Mouse (Mus musculus) c-Kit-positive CD71-positive TER-119-negative erythroid progenitor cells, embryonic 14.5 days (primary cell): ENCODE measurements at regions not wholly inside any gene's neighbourhood (a gene's known extent, or its start where the extent isn't known, plus 50 kb on each side); places are given as distances from the start of the nearest gene placed in this dataset.
"Not testable (repeated sequence)": the region's sequence is repeated elsewhere in the genome, so short reads cannot be mapped to it uniquely, and the experiment has no call there.

Experiments
- DNase-seq: peaks from one replicate; pipeline ENCODE4 v3.0.0-alpha.2; 2013; ENCODE audit warnings: low read depth

DNA sequence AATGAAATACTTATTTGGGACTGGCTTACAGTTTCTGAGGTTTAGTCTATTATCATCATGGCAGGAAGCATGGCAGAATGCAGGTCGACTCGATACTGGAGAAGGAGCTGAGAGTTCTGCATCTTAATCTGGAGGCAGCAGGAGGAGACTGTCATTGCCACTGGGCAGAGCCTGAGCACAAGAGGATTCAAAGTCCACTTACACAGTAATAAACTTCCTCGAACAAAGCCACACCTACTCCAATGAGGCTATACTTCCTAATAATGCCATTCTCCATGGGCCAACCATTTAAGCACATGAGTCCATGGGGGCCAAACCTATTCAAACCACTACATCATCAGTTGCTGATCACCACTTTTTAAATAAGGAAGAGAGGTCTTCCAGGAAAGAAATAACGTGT is 393.5 kb downstream of the Gja1 start:
- no peak for DNase-seq

DNA sequence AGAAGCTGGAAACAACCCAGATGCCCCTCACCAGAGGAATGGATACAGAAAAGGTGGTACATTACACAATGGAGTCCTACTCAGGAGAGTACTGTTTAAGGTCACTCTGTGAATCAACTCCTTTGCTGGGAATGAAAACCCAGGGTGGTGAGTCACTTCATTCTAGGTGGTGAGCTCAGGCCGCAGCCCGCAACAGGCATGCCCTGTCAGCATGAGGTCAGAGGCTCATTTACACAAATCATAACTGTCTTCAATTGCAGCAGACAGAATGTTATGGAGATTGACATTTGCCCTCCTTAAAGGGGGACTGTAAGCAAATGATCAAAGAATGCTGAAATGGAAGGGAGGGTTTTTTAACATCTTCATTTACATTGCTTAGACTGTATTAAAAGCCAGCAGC is 405.1 kb downstream of the Gja1 start:
- DNase-seq = no peak

DNA sequence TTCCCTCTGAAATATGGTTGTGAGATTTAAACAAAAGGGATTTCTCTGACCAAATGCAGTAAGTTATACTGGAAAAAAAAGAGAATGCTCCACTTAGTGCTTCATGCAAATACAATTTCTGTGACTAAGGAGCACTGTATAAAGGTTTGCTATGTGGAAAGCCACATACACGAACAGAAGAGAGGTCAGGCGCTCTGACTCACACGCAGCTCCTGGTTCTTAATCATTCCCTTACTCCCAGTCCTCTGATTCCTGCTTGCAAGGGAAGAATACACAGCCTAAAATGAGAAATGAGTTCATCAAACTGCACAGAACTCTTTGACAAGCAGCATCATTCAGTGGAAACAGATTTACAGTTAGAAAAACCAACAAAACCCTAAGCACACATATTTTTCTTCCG is 406.8 kb downstream of the Gja1 start:
- no peak for DNase-seq

DNA sequence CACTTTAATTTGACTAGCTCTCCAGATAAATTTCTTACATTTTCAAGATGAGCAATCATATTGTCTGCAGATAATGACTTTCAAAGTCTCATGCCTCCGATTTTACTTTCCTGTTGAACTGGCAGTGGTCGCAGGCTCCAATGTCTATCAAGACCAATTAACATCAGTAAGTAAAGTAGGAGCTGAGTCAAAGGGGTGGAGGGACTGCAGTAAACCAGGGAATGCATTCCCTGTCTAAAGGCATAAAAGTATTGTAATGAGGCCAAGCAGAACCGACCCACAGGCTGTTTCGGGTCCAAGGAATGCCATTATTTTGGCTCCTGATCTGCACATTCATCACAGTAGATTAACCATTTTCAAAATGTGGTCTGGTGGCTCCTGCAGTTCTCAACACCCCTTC is 411.0 kb downstream of the Gja1 start:
- no peak for DNase-seq

DNA sequence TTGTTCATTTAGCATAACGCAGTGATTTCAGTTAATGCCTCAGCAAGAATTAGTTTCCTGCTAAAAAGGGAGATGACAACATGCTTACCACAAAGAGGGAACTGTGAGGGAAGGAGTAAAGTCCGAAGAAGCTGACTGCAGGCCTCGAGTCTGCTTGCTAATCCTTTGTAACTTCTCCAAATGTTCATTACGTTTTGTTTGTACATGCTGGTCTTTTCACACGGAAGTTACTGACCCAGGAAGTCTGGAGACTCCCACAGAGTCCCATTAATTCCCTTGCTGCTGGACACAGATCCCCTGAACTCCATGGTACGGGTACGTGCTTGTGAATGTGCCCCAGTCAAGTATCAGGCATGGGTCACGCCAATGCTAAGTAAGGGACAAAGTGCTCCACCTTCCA is 415.9 kb downstream of the Gja1 start:
- DNase-seq = no peak

DNA sequence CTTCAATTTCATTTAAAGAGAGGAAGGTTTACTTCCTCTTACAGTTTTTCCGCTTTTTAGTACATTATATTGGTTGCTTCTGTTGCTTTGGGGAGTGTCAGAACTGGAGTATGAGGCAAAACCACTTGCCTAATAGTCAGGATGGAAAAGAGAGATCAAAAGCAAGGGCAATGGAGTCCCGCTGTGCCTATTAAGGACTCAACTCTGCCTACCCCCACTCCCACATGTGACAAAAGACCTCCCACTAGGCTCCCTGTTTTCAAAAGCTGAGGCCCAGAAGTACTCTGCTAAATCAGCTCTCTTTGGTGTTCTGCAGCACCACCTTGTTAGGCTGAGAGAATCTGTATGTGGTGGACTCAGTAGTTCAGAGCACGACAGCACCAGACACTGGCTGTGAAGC is 418.3 kb downstream of the Gja1 start:
- no peak for DNase-seq

DNA sequence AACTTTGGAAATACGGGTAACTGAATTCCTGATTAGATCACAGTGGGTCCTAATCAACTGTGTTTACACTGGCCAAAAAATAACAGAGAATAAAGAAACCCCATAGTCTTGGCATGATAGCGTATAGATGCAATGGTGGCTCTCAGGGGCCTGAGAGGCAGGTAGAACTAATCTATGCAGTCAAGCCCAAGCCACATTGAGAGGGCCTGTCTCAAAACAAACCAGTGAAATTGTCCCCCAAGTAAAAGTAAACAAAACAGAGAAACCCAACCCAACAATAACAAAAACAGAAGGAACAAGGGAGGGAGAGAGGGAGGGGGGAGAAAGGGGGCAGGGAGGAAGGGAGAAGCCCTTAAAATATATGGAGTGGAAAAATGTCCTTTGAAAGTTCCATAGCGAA is 422.2 kb downstream of the Gja1 start:
- no peak for DNase-seq

DNA sequence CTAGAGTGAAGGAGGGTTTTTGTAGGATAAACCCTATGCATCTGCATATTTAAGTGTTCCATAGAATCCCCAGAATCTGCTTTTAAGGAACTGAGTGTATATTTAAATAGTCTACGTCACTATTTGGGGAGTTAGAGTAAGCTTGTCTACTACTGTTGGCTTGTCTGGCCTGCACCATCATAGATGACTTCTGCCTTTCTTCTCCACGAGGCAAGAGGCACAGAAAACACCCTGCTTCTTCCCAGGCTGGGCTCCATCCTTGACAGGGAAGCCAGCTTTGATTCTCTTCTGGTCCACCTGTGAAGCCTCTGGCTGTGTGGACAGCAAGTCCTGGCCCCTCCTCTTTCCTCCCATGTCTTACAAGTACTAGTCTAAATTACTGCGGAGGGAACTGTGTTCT is 422.6 kb downstream of the Gja1 start:
- no peak for DNase-seq

DNA sequence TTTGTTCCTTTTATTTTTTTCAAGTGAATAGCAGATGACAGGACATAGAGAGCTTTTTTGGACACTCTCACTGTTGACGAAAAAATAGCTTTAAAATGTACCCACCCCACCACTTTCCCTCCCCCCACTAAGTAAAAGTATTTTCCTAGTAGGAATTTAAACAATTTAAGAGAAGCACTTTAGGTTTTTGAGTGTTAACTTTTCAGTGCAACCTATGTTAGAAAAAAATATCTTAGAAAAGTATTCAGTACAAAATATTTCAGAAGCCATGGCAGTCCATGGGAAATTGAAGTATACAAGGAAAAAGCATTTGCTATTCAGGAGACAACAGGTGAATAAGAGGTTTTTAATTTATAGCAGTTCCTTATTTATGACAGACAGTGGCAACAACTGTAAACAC is 431.9 kb downstream of the Gja1 start:
- no peak for DNase-seq

DNA sequence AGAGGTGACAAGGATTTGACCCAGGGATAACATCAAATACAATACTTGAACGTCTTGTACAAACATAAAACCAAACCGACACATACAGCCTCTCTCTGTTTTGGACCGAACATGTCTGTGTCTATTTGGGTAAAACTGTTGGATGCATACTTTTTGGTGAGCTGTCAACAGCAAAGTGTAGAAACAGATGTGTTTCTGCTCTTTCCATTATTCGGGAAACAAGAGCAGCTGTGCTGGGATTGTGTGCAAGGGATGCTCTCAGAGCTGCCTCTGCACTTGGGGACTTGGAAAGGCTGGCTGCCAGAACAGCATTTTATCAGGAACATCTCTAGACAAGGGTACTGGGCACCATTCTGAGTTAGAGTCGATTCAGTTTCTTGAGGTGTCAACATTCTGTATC is 445.0 kb downstream of the Gja1 start:
- no peak for DNase-seq

DNA sequence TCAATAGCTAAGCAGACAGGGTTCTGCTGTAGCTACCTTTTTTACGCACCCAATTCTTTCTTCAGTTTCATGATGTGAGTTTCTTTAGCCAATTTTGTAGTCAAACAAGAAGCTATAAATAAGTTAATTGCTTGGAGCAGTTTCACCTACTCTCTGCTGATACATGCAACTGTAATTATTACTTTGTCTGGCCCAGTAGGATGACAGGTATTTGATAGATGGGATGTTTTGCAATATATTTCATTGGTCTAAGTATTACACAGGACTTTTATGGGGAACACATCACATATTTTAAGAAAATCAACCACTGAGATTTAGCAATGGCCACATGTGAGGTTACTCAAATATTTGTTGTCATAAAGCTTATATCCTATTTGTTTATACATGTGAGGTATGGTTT is 454.2 kb downstream of the Gja1 start:
- DNase-seq = no peak

DNA sequence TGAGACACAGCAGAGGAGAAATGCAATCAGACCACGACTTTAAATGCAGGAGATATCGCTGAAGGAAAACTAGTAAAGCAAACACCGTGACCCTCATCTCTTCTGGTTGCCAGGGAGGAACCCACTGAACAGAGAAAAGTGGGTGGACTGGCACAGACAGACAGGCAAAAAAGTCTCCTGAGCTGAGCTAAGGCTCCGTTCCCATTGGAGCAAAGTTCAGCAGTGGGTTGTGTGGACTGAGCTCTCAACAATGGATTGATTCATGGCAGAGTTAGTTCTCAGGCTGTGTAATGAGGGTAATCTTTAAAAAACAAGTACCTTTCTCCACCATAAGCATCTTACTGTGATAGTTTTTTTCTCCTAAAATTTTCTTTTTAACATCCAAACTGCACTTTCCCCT is 454.8 kb downstream of the Gja1 start:
- no peak for DNase-seq

DNA sequence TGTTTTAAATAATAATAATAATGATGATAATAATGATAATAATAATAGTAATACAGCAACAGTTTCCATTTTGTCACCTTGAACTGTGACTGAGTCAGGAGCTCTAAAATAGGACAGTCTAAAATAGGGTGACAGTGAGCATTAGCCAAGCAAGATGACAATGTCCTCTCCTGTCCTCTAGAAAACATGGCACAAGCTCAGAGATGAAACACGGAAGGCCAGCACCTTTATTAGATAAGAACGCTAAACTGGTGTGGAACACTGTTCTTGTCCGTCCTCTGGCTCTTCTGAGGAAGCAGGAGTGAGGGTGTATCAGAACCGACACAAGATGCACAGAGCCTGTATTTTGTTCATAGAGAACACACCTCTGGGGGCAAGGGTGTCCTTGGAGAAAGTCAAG is 459.0 kb downstream of the Gja1 start:
- DNase-seq = no peak

DNA sequence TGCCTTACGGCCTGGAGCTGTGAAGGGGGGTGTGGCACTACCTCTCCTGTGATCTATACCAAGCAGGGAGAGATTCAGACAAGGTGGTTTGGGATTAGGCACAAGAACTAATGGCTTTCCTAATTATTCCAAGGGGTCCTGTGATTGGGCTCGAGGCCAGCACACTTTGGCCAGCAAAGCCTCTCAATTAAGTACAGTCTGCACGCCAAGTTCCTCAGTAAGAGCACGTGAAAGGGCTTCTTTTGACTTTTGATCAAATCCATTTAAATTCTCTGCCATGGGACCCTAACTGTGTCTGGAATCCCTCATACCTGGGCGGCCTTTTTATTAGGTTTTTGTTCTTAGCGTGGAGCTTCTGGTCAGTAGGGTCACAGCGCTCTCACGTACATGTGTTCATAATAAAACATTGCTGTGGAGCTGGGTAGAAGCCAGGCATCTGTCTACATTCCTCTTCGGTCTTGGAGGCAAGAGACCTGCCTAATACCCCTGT is 461.9 kb downstream of the Gja1 start:
- DNase-seq = no peak

DNA sequence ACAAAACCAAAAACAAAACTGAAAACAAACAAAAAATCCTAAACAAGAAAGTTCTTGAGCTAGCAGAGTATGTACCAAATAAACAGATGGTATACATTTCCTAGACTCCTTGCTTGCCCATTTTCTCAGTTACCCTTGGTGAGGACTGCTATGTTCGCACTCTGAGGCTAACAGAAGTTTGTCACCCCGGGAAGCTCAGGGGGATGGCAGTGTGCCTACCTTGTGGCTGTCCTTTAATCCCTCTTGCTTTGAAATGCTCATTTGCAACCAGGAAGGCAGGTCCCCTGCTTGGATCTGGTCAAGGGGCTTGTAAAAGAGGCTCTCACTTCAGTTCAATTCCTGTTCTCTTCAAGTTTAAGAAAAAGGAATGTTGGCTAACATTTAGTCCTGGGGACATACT is 462.4 kb downstream of the Gja1 start:
- no peak for DNase-seq

DNA sequence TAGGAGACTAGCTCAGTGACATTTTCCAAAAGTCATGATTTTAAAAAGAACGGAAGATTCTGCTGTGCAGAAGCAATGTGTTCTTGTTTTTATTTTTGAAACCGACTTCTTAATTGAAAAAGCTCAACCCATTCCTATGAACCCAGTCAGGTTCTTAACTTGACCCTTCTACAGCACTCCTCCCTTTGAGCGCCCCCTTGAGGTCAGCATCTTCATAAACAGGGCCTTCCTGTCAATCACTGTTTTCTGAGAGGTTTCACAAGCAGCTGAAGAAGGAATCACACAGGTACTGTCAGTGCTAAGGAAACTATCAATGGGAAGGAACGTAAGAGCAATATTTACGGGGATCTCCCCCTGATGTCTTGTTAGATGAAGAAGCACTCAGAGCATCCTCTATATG is 463.6 kb downstream of the Gja1 start:
- DNase-seq = peak; percentile 1

DNA sequence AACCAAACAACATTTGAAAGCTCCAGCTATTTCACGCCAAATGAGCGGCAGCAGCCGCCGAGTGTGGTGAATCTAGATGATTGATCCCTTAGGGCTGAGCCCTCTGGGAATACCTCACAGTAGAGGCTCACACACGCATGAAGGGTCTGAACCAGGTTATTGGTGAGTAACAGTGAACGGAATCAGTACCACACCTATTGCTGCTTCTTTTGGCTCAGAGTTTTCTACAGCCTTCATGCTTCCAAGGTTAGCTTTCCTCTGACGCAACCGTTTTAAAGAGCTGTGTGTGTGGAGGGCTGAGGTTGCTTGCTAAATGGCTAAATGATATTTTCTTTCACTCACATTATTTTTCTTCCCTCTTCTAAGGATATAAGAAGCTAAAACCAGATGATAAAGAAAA is 464.4 kb downstream of the Gja1 start:
- DNase-seq = no peak

DNA sequence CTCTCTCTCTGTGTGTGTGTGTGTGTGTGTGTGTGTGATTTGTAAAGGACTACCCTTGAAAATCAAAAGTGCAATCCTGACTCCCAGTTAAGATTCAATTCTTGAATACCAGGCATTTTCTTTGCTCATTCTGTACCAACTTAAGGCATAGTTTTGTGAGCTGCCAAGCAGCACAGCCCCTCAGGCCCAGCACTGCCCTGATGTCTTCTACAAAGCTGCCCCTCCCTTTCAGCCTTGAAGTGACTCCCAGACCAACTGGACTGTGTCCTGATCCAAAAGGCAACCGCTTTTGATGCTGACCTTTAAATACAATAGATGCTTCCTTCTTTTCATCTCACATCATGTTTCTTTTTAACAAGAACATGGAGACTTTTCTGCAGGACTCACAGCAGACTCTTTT is 464.8 kb downstream of the Gja1 start:
- no peak for DNase-seq

DNA sequence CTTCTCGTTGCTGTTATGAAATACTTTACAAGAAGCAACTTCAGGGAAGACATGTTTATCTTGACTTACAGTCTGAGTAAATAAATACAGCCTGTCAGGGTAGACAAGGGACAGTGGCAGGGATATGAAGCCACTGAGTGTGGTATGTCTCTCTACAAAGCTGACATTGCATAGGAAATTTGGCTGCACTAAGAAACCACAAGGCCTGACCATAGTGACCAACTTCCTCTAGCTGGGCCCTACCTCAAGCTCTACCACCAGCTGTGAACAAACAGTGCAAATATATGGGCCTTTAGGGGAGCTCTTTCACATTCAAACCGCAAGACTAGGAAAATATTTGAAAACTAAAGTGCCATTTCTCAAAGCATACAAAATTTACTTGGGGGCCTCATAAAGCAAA is 475.4 kb downstream of the Gja1 start:
- no peak for DNase-seq

DNA sequence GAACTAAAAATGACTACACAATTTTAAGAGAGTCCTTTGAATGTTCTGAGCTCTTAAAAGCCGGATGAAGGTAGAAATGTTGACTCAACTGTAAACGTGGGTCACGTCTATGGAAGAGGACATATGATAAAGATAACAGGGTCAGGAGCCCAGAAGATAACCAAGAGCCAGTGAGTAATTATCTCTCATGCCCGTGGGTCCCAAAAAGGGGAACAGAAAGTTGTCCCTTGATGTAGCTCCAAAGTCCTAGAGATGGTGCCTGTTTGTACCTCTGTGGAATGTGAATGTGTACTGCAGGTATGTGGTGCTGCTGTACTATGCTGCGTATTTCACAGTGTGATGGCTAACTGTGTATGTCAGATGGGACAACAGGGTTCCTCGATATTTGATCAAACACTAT is 479.1 kb downstream of the Gja1 start:
- no peak for DNase-seq

DNA sequence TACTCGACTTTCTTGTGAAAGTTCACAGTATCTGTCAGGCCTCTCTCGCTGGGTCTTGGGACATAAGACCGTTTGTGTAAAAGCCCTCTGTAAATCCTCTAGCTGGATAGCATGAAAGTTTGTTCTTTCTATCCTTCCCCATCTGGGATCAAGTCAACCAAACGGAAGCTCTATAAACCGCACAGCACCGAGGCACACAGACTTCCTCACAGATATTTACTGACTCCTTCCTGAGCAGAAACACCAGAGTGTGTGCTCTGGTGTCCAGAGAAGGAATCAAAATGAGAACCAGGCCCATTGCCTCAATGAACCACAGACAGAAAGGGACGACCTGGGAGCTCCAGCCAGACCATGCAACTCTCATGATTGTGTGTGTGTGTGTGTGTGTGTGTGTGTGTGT is 502.6 kb downstream of the Gja1 start:
- DNase-seq = no peak

DNA sequence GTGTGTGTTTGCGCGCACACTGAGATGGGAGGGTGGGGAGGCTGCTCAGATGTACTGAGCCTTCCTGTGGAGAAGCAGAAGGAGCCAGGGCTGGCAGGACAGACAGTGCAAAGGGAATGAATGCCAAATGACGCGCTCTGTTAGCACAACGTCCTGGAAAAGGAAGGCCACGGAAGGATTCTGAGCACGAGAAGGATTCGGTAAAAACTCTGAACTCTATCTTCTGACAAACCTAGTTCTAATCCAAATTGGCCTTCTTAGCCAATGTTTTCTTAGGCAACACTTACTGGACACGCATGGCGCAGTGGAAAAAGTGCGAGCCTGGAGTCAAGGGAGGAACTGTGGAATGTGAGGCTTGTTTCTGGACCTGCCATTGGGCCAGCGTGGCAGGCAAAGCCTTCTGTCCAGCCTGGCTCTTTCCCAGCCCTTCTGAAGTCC is 503.0 kb downstream of the Gja1 start:
- DNase-seq = no peak

DNA sequence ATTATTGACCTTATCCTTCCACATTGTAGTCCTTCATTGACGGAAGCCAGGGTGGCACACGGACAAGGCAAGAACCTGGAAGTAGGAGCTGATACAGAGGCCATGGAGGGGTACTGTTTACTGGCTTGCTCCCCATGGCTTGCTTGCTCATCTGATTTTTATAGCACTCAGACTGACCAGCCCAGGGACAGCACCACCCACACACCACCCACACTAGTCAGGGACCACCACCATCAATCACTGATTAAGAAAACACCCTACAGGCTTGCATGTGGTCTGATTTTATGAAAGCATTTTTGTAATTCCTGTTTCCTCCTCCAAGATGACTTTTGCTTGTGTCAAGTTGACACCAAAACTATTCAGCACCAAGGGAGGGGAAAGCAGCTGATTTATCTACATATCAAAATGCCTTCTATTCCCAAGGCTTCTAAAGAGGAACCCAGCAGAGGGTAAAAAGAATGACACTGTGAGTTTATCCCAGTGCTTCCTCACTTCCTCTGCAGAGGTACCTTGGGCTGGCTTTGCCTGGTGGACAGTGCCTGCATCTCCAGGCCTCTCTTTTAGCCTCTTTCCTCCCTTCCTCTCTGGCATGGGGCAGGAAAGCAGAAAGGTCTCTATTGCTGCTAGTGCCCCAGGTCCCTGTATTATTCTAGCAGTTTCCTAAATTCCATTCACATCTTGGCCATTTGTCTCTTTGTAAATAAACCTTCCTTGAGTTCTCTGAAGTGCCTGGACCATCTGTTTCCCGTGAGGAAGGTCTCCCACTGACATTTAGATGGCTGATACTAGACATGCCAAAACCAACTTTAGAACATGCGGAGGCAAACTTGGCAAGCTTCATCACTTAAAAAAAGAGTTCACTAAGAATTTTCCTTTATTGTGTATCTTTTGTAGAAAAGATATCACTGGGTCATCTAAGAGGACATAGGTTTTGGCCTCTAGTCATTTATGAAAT is 507.6 kb downstream of the Gja1 start:
- no peak for DNase-seq

DNA sequence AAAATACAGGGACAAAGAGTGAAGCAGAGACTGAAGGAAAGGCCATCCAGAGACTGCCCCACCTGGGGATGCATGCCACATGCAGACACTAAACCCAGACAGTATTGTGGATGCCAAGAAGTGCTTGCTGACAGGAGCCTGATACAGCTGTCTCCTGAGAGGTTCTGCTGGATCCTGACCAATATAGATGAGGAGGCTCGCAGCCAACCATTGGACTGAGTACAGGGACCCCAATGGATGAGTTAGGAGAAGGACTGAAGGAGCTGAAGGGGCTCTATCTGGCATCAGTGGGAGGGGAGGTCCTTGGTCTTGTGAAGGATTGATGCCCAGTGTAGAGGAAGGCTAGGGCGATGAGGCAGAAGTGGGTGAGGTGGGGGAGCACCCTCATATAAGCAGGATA is 514.4 kb downstream of the Gja1 start:
- not testable (repeated sequence) for DNase-seq
